Mouse (Mus musculus) embryo, embryonic 11 days (tissue): Measurements from ENCODE around the gene Ap3b2.

Experiments
- DNase-seq: peaks from one replicate; pipeline ENCODE4 v3.0.0-alpha.2; 2015

Ap3b2 gene

GRCm38 (mm10) chr7:81475221-81475620 lies 18.5 kb downstream of the Ap3b2 start:
- no peak for DNase-seq

- DNase-seq: no peak
These were observed 28.7 kb downstream of the Ap3b2 start for GRCm38 (mm10) chr7:81464906-81465450.

GRCm38 (mm10) chr7:81464116-81464515 lies 29.6 kb downstream of the Ap3b2 start:
- DNase-seq: peak; percentile 75

- DNase-seq: no peak
These were observed 30.9 kb downstream of the Ap3b2 start for GRCm38 (mm10) chr7:81462815-81463214.

- peak; percentile 72 for DNase-seq
These were observed 38.5 kb downstream of the Ap3b2 start, which contains the start of gene Cpeb1 for GRCm38 (mm10) chr7:81455155-81455651. Cpeb1 (minus strand) TSS chr7:81455465.

GRCm38 (mm10) chr7:81454331-81455039 lies 39.2 kb downstream of the Ap3b2 start:
- peak; percentile 54 for DNase-seq

DNA sequence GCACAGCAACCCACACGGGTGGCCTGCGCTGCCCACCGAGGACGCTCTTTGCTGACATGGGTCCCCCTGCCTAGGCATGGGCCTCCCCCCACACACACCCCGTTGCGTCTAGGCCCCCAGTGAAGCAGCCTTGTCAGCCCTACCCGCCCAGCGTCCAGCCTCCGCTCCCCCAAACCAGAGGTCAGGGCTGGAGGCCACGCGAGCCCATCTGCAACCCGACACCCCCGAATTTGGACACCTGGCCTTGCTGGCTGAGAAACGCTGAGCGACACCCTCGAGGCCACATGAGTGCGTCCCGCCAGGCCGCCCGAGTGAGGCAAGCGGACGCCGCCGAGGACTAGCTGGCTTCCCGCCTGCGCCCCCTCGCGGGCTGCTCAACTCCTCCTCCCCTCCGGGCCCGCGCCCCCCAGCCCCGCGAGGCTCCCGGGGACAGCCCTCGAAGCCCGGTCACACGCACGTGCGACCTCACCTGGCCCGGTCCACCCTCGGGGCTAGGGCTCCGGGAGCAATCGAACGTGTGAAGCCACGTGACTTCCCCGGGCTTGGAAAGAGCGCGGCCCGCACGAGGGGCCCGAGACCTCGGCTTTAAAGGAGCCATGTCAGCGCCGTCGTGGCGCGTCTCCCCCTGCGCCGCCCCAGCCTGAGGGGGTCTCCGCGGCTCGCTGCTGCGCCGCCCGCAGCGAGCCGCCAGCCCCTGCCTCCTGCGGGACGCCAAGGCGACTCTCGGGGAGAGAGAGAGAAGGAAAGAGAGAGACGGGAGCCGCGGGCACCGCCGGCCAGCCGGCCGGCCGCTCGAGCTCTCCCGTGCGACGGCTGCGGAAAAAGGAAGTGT lies 40.1 kb downstream of the Ap3b2 start:
- DNase-seq: peak; percentile 73

DNA sequence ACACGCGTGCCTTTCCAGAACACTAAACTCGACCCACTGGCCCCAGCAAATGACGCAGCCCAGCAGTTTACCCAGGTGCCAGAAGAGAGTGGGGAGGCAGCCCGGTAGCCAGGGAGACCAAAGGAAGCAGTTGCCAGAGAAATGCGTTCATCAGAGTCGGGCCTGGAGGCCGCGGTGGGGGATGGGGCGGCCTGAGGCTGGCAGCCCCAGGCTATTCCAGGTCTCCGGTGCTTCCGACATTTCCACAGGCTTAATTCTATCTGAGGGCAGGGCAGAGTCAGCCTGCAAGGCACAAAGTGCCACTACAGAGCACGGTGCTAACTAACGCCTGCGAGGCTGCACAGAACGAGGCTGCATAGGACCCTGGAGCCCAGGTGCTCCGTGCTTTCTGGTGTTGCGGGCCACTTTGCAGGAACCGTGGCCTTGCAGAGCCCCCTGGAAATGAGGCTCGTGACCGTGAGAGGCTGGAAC lies 40.7 kb downstream of the Ap3b2 start:
- DNase-seq: peak; percentile 54
